Mouse (Mus musculus) G1E (cell line): ENCODE data around the gene Map3k5. TPM values are rescaled to one million over a fixed set of nuclear protein-coding genes. Genes with fewer than 3 reads are reported as not detected.
A peak's percentile ranks its signal among the peaks of the same experiment; 100 is the strongest.
"Not testable (repeated sequence)": the region's sequence is repeated elsewhere in the genome, so short reads cannot be mapped to it uniquely, and the experiment has no call there.

Source experiments
- ATAC-seq: 2 replicates; pipeline ENCODE4 v1.8.0; 2016; ENCODE audit warnings: mild to moderate bottlenecking; ENCODE audit not compliant: insufficient number of reproducible peaks, poor library complexity, low FRiP score, severe bottlenecking; ENCODE audit errors: extremely low read depth
- DNase-seq: peaks from one replicate; pipeline ENCODE4 v3.0.0; 2012; ENCODE audit warnings: low spot score
- H3K27me3 ChIP-seq: 2 replicates; pipeline ENCODE4 v1.6.1; 2012; ENCODE audit warnings: mild to moderate bottlenecking, low read length, inconsistent platforms; ENCODE audit not compliant: insufficient read depth
- H3K36me3 ChIP-seq: replicated peaks from 2 replicates; pipeline ENCODE3; 2012; ENCODE audit warnings: mild to moderate bottlenecking, inconsistent platforms
- H3K4me1 ChIP-seq: 2 replicates; pipeline ENCODE4 v1.6.1; 2012; ENCODE audit warnings: low read depth, low read length, inconsistent platforms, mixed read lengths; ENCODE audit not compliant: insufficient read depth
- H3K4me3 ChIP-seq: 2 replicates; pipeline ENCODE4 v1.5.1; 2012; ENCODE audit warnings: low read depth, mild to moderate bottlenecking, inconsistent platforms, low read length, moderate library complexity, mixed read lengths
- H3K9me3 ChIP-seq: replicated peaks from 2 replicates; pipeline ENCODE4 v1.6.1; 2012; ENCODE audit warnings: inconsistent platforms
- CTCF ChIP-seq: IDR thresholded peaks from 2 replicates; pipeline ENCODE4 v1.5.1; 2012; ENCODE audit warnings: low read depth, low read length, inconsistent platforms, mixed read lengths
- GATA1 ChIP-seq: IDR thresholded peaks from 2 replicates; pipeline ENCODE4 v1.6.1; 2012; ENCODE audit warnings: borderline replicate concordance, low read length, inconsistent platforms, mixed read lengths
- GATA2 ChIP-seq: IDR thresholded peaks from 2 replicates; pipeline ENCODE4 v1.6.1; 2012; ENCODE audit warnings: low read depth, low read length, inconsistent platforms, borderline replicate concordance
- POLR2AphosphoS5 ChIP-seq: IDR thresholded peaks from 2 replicates; pipeline ENCODE4 v1.6.1; 2012; ENCODE audit warnings: low read depth, low read length, inconsistent platforms; ENCODE audit not compliant: insufficient replicate concordance
- TAL1 ChIP-seq: conservative IDR thresholded peaks from 2 replicates; pipeline ENCODE4 v1.6.1; 2012; ENCODE audit warnings: low read depth, low read length, inconsistent platforms, mixed read lengths
- polyA plus RNA-seq: library from polyadenylated mRNA; stranded (reverse); fragments of >175 nt; gene quantifications from 2 replicates; pipeline ENCODE4 v1.2.3, GENCODE M21; 2012
- total RNA-seq, 2 experiments: library from RNA; stranded (forward) in 1 of 2; stranded (reverse) in 1 of 2; fragments of 200-1000 nt in 1 of 2; fragments of >200 nt in 1 of 2; fragmentation: Nextera tagmentation in 1 of 2; gene quantifications; 2 replicates each; pipeline ENCODE4 v1.2.3; 2014 to 2017

Gene Map3k5
- total and polyA plus RNA-seq, 3 experiments, result 0.18 to 1.4 (median 1.3) TPM

DNA sequence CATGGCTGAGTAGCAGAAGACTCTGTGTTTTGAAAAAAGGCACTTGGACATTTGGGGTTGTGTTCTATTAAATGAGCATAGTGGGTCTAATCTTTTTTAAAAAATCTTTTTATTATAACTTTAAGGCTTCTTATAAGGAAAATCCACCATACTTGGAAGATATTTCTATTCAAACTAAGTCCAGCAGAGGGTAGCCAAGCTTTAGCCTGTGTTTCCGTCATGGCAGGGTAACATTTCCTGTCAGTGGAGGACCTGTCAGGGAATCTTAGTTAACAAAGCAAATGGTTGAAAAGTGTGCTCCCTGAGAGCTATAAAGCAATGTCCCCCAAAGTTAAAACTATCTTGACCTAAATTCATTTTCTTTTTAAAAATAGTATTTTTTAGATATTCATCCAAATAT lies 22.7 kb upstream of the Map3k5 start:
- no peaks in the 10 kb centered on the region for H3K9me3 ChIP-seq
- peaks cover 6% of the 10 kb centered on the region; the same call in 1 of the 2 replicates for H3K4me1 ChIP-seq
- DNase-seq (no peak), ATAC-seq (no peak)
- TF ChIP-seq GATA2 (no peak), TAL1 (no peak), POLR2AphosphoS5 (no peak), GATA1 (no peak), CTCF (no peak)
- H3K4me3 ChIP-seq, result no peak overlapping the region
- H3K27me3 ChIP-seq, result peaks cover 7% of the 10 kb centered on the region; the same call in 1 of the 2 replicates
- no peaks in the 10 kb centered on the region for H3K36me3 ChIP-seq

DNA sequence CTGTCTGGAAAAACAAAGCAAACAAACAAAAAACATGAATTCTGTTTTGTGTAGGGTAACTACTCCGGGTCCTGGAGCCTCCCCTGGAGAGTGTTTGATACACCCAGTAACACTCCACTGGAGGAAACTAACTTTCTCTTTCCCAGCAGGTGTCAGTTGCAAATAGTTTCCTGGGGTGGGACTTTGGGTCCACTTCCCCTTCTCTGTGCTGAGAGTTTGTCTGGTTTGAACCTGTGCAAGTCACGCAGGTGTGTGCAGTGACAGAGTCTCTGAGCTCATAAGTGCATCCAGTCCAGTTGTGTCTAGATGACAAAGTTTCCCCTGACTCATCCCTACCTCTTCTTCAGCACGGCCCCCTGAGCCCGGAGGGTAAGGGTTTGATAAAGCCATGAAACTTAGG lies 20.5 kb upstream of the Map3k5 start:
- DNase-seq (no peak), ATAC-seq (no peak)
- TF ChIP-seq GATA1 (no peak), POLR2AphosphoS5 (no peak), CTCF (no peak), GATA2 (no peak), TAL1 (no peak)
- Histone ChIP-seq H3K4me3 (no peak overlapping the region), H3K27me3 (peaks cover 7% of the 10 kb centered on the region; the same call in 1 of the 2 replicates), H3K36me3 (no peaks in the 10 kb centered on the region), H3K4me1 (peaks cover 3% of the 10 kb centered on the region; the same call in 1 of the 2 replicates), H3K9me3 (no peaks in the 10 kb centered on the region)

DNA sequence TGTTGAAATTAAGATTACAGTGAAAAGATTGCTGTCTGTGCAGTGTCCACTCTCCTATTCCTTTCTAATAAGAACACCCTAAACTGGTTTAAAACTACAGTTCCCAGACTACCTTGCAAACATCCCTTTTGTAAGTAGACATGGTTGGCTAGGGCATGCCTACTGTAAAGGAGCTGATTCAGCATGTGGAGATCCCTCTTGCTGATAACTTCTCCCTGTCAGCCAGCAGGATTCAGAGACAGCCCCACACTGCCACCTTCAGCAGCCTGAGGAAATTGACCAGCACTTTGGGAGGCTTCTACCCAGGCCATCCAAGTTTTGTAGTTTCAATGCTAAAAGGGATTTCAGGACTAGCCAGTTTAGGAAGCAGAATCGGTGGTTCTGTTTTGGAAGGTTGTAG lies 19.0 kb upstream of the Map3k5 start:
- Histone ChIP-seq H3K9me3 (no peaks in the 10 kb centered on the region), H3K4me3 (no peak overlapping the region), H3K36me3 (no peaks in the 10 kb centered on the region), H3K27me3 (peaks cover 7% of the 10 kb centered on the region; the same call in 1 of the 2 replicates), H3K4me1 (peaks cover 3% of the 10 kb centered on the region; the same call in 1 of the 2 replicates)
- ATAC-seq (peak; percentile 70), DNase-seq (peak; percentile 45)
- no peak for TF ChIP-seq CTCF
- TF ChIP-seq GATA2, result no peak
- no peak for TF ChIP-seq TAL1
- TF ChIP-seq GATA1, result no peak
- no peak for TF ChIP-seq POLR2AphosphoS5

DNA sequence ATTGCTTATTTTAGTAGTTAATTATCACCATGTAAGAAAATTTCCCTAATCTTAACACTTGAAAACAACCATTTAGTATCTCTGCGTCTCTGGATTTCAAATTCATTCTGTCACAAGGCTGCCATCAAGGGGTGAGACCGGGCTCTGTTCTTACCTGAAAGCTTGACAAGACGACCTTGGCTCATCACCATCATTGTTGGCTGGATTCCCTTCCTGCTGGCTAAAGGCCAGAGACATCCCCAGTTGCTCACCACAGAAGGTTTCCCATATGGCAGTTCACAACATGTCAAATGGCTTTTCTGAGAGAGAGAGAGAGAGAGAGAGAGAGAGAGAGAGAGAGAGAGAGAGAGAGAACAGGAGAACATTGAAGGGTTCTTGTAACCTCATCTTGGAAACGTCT lies 11.9 kb upstream of the Map3k5 start:
- Histone ChIP-seq H3K4me3 (no peak overlapping the region), H3K27me3 (peaks cover 8% of the 10 kb centered on the region), H3K4me1 (no peaks in the 10 kb centered on the region), H3K36me3 (no peaks in the 10 kb centered on the region), H3K9me3 (no peaks in the 10 kb centered on the region)
- DNase-seq (no peak), ATAC-seq (no peak)
- TF ChIP-seq CTCF (no peak), POLR2AphosphoS5 (no peak), GATA1 (no peak), GATA2 (no peak), TAL1 (no peak)

DNA sequence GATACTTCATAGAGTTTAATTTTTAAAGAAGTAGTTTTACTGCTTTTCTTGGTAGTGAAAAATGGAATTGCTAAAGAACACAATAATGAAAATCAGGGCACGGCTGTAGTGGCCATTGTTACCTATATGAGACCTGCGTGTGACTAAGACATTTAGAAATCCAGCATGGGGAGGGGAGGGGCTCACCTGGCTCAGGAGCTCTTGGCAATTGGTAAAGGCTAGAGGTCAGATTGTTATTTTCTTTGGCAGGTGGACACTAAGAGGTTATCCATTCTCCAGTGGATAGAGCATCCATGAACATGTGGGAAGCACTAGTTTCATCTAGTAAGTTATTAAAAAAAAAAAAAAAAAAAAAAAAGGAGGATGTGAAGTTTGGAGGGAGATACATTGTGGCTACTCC lies 10.0 kb upstream of the Map3k5 start:
- peaks cover 17% of the 10 kb centered on the region for H3K27me3 ChIP-seq
- H3K36me3 ChIP-seq, result no peaks in the 10 kb centered on the region
- H3K9me3 ChIP-seq, result no peaks in the 10 kb centered on the region
- TF ChIP-seq GATA2 (no peak), TAL1 (no peak), CTCF (no peak), POLR2AphosphoS5 (no peak), GATA1 (no peak)
- H3K4me3 ChIP-seq, result no peak overlapping the region
- H3K4me1 ChIP-seq, result no peaks in the 10 kb centered on the region
- DNase-seq, result no peak
- no peak for ATAC-seq

DNA sequence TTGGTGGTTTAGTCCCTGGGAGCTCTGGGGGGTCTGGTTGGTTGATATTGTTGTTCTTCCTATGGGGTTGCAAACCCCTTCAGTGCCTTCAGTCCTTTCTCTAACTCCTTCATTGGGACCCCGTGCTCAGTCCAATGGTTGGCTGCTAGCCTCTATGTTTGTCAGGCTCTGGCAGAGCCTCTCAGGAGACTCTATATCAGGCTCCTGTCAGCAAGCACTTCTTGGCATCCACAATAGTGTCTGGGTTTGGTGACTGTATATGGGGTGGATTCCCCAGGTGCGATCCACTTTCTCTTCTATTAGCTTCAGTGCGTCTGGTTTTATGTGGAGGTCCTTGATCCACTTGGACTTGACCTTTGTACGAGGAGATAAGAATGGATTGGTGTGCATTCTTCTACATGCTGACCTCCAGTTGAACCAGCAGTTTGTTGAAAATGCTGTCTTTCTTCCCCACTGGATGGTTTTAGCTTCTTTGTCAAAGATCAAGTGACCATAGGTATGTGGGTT lies 7.8 kb upstream of the Map3k5 start:
- H3K36me3 ChIP-seq, H3K4me1 ChIP-seq, H3K4me3 ChIP-seq, H3K9me3 ChIP-seq, DNase-seq, ATAC-seq: not testable (repeated sequence)
- peaks cover 16% of the 10 kb centered on the region for H3K27me3 ChIP-seq

DNA sequence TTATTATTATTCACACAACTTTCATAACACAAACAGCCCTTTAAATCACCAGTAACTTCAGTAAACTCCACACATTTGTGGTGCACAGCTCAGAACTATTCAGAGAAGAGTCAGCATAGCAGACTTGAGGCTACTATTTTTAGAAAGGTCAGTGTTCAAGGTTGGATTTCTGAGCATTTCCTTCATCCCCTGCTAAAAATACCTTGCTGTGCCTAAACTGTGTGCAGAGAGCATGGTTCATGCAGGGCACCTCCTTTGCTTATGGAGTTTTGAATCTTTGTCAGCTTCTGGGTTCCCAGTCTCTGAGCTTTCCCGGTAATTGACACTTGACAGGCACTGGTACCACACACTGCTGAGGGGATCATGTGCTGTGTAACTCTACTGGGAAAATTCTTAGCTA lies 6.1 kb upstream of the Map3k5 start:
- ATAC-seq, result no peak
- Histone ChIP-seq H3K9me3 (no peaks in the 10 kb centered on the region), H3K36me3 (no peaks in the 10 kb centered on the region), H3K4me1 (no peaks in the 10 kb centered on the region), H3K4me3 (no peak overlapping the region), H3K27me3 (peaks cover 16% of the 10 kb centered on the region; the same call in 1 of the 2 replicates)
- no peak for DNase-seq
- no peak for TF ChIP-seq TAL1
- no peak for TF ChIP-seq POLR2AphosphoS5
